Mouse (Mus musculus) thymus, adult 2 months (tissue): ENCODE measurements around the gene Dmbx1.

Experiments used
- CTCF ChIP-seq: fragments of 200-500 bp; IDR thresholded peaks from 2 replicates; pipeline ENCODE4 v1.5.1; 2012; ENCODE audit warnings: mild to moderate bottlenecking, control low read depth, low read length, moderate library complexity, borderline replicate concordance; ENCODE audit not compliant: control insufficient read depth, poor library complexity, insufficient read depth; ENCODE audit errors: extremely low read depth
- POLR2A ChIP-seq: fragments of 200-500 bp; IDR thresholded peaks from 2 replicates; pipeline ENCODE4 v1.6.1; 2012; ENCODE audit warnings: mild to moderate bottlenecking, low read length, control low read depth, moderate library complexity; ENCODE audit not compliant: control insufficient read depth, poor library complexity, insufficient read depth; ENCODE audit errors: extremely low read depth

GRCm38 (mm10) chr4:115980676-115981075 is 41.0 kb upstream of the Dmbx1 start:
- no peak for TF ChIP-seq CTCF
- TF ChIP-seq POLR2A = no peak
